Mouse (Mus musculus) thymus, adult 2 months (tissue): ENCODE data around the gene Pltp. TPM values are rescaled to one million over a fixed set of nuclear protein-coding genes. Genes with fewer than 3 reads are reported as not detected.

Experiments used
- DNase-seq: peaks from one replicate; pipeline ENCODE4 v3.0.0; 2021
- H3K27ac ChIP-seq: fragments of 200-500 bp; 2 replicates; pipeline ENCODE4 v1.5.1; 2012; ENCODE audit warnings: low read length, control low read depth; ENCODE audit not compliant: control insufficient read depth, insufficient read depth
- H3K27me3 ChIP-seq: fragments of 200-500 bp; 2 replicates; pipeline ENCODE4 v1.6.1; 2012; ENCODE audit warnings: mild to moderate bottlenecking, low read length, moderate library complexity, mixed read lengths; ENCODE audit not compliant: control insufficient read depth, insufficient read depth
- H3K36me3 ChIP-seq: fragments of 200-500 bp; 2 replicates; pipeline ENCODE4 v1.6.1; 2012; ENCODE audit warnings: mild to moderate bottlenecking, low read length, moderate library complexity; ENCODE audit not compliant: control insufficient read depth, insufficient read depth
- H3K4me1 ChIP-seq: fragments of 200-500 bp; replicated peaks from 2 replicates; pipeline ENCODE4 v1.6.1; 2012; ENCODE audit warnings: low read length; ENCODE audit not compliant: control insufficient read depth, insufficient read depth
- H3K4me3 ChIP-seq: fragments of 200-500 bp; 2 replicates; pipeline ENCODE4 v1.5.1; 2012; ENCODE audit warnings: mild to moderate bottlenecking, low read length, control low read depth, moderate library complexity; ENCODE audit not compliant: control insufficient read depth, insufficient read depth
- CTCF ChIP-seq: fragments of 200-500 bp; IDR thresholded peaks from 2 replicates; pipeline ENCODE4 v1.5.1; 2012; ENCODE audit warnings: mild to moderate bottlenecking, control low read depth, low read length, moderate library complexity, borderline replicate concordance; ENCODE audit not compliant: control insufficient read depth, poor library complexity, insufficient read depth; ENCODE audit errors: extremely low read depth
- POLR2A ChIP-seq: fragments of 200-500 bp; IDR thresholded peaks from 2 replicates; pipeline ENCODE4 v1.6.1; 2012; ENCODE audit warnings: mild to moderate bottlenecking, low read length, control low read depth, moderate library complexity; ENCODE audit not compliant: control insufficient read depth, poor library complexity, insufficient read depth; ENCODE audit errors: extremely low read depth
- WGBS: fragments of 180-500 bp; shearing (Covaris S2); methylation state at CpG from one replicate; pipeline ENCODE4 v1.1.7; 2018; 5-methylcytosine and 5-hydroxymethylcytosine counted together
- polyA plus RNA-seq: library from polyadenylated mRNA; depleted of rRNA; stranded (reverse); fragments of >200 nt; gene quantifications from 2 replicates; pipeline ENCODE4 v1.2.3, GENCODE M21; 2012

The Pltp gene
- polyA plus RNA-seq, 1 experiment, result 263 TPM

DNA sequence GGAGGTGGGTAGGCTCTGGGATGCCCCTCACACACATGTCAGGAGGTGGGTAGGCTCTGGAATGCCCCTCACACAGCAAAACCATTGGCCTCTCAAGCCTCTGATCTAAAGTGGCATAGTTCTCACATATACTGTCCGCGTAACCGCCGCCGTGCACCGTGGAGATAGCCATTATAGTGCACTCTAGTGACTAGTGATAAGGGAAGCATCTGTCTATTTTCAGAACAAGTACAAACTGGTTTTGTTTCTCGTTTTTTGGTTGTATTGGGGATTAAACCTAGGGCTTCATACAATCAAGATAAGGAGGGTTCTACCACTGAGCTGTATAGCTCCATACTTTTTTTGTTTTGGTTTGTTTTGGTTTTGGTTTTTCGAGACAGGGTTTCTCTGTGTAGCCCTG, 41.7 kb downstream of the Pltp start:
- H3K4me3 ChIP-seq, result no peak overlapping the region
- no peak for DNase-seq
- H3K36me3 ChIP-seq, result peaks cover 4% of the 10 kb centered on the region; the same call in 1 of the 2 replicates
- 95% methylated on average over 8 of the region's 8 CpGs for WGBS
- H3K27me3 ChIP-seq, result no peaks in the 10 kb centered on the region
- TF ChIP-seq CTCF (no peak), POLR2A (no peak)
- H3K4me1 ChIP-seq, result no peaks in the 10 kb centered on the region
- no peak overlapping the region for H3K27ac ChIP-seq

- DNase-seq, result no peak
- TF ChIP-seq POLR2A (no peak), CTCF (no peak)
- Histone ChIP-seq H3K27ac (no peak overlapping the region), H3K27me3 (no peaks in the 10 kb centered on the region), H3K36me3 (no peaks in the 10 kb centered on the region), H3K4me1 (no peaks in the 10 kb centered on the region), H3K4me3 (no peak overlapping the region)
- 83% methylated on average over 5 of the region's 5 CpGs for WGBS
Measured at GRCm38 (mm10) chr2:164815348-164815747, 42.2 kb downstream of the Pltp start.

DNA sequence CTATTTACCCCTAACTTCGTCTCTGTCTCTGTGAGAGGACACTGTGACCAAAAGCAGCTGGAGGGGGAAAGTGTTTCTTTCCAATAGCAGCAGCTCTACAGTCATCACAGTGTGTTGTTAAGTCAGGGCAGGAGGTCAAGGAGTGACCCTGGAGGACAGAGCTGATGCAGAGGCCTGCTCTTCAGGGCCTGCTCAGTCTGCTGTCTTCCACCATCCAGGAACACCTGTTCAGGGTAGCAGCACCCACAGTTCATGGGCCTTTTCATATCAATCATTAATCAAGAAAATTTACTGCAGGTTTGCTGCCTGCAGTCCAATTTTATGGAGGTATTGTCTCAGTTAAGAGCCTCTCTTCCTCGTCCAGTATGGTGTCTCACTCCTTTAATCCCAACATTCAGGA, 44.0 kb downstream of the Pltp start:
- TF ChIP-seq CTCF, result no peak
- no peak for TF ChIP-seq POLR2A
- H3K36me3 ChIP-seq, result peaks cover 4% of the 10 kb centered on the region; the same call in 1 of the 2 replicates
- H3K27ac ChIP-seq, result no peak overlapping the region
- no peaks in the 10 kb centered on the region for H3K27me3 ChIP-seq
- no peak for DNase-seq
- no peaks in the 10 kb centered on the region for H3K4me1 ChIP-seq
- no peak overlapping the region for H3K4me3 ChIP-seq
- WGBS, result 94% methylated on average over 2 of the region's 2 CpGs

GRCm38 (mm10) chr2:164806614-164807013, 50.9 kb downstream of the Pltp start:
- DNase-seq, result no peak
- 91% methylated on average over 7 of the region's 7 CpGs for WGBS
- H3K4me1 ChIP-seq, result peaks cover 14% of the 10 kb centered on the region
- no peak for TF ChIP-seq POLR2A
- TF ChIP-seq CTCF, result no peak
- no peaks in the 10 kb centered on the region for H3K27me3 ChIP-seq
- H3K4me3 ChIP-seq, result no peak overlapping the region
- peaks cover 4% of the 10 kb centered on the region; the same call in 1 of the 2 replicates for H3K36me3 ChIP-seq
- no peak overlapping the region for H3K27ac ChIP-seq

- H3K27ac ChIP-seq, result peak overlapping the region; percentile 94
- H3K4me1 ChIP-seq, result peaks cover 14% of the 10 kb centered on the region
- no peak for TF ChIP-seq POLR2A
- TF ChIP-seq CTCF, result no peak
- peak overlapping the region; percentile 90 for H3K4me3 ChIP-seq
- H3K36me3 ChIP-seq, result peaks cover 4% of the 10 kb centered on the region; the same call in 1 of the 2 replicates
- DNase-seq, result no peak
- H3K27me3 ChIP-seq, result no peaks in the 10 kb centered on the region
- 2% methylated on average over 21 of the region's 21 CpGs for WGBS
Measured at GRCm38 (mm10) chr2:164805332-164805718, 52.2 kb downstream of the Pltp start.

DNA sequence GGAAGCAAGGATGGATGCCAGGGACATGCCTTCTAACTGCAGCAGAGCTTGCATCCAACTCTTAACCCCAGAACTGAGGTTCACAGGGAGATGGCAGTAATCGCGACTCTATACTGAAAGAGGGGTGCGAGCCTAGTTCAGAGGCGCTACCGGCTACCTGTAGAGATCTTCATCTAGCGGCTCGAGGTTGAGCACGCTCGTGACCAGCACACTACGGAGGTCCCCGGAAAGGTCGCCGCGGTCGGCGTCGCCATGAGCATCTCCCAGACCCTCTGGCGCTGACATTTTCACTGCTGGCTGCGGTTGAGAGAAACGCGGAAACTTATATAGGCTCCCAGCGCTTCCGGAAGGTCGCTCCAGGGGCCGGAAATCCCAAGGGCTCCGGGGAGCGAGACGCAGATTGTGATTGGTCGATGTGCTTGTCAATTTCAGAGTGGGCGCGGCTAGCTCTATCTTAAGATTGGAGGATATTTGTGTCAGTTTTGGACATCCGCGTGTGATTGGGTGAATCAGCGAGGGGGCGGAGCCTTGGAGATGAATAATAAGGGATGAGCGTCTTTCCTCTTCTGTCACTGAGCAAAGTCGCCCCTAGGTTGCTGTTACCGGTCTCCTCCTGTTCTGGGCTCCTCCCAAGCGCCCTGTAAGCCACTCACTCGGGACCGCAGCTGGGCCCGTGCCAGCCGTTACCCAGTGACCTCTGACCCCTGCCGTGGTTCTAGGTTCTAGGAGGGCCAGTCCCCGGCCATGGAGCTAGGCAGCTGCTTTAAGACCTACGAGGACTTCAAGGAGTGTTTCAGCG, 52.8 kb downstream of the Pltp start, which contains the start of the genes Acot8 and Zswim3:
Acot8 (minus strand) TSS at position 350 of the 799 bp plus-strand sequence.
Zswim3 (plus strand) TSS at position 566 of the 799 bp plus-strand sequence.
- no peaks in the 10 kb centered on the region for H3K27me3 ChIP-seq
- peak; percentile 99 for DNase-seq
- under 1% methylated on average over 47 of the region's 47 CpGs for WGBS
- H3K27ac ChIP-seq, result peak within 1 kb of the TSS; percentile 94
- peaks cover 4% of the 10 kb centered on the region; the same call in 1 of the 2 replicates for H3K36me3 ChIP-seq
- H3K4me1 ChIP-seq, result peaks cover 14% of the 10 kb centered on the region
- peak within 1 kb of the TSS; percentile 91 for H3K4me3 ChIP-seq
- TF ChIP-seq CTCF (no peak), POLR2A (peak; percentile 93)
